Mouse (Mus musculus) thymus, postnatal 10 days (tissue): ENCODE data around the gene Chst5.
A peak's percentile ranks its signal among the peaks of the same experiment; 100 is the strongest.

Experiments used
- DNase-seq, 2 experiments: peaks; one replicate each; pipeline ENCODE4 v3.0.0; 2021; ENCODE audit warnings: low spot score in 2 of 2

Chst5 gene

DNA sequence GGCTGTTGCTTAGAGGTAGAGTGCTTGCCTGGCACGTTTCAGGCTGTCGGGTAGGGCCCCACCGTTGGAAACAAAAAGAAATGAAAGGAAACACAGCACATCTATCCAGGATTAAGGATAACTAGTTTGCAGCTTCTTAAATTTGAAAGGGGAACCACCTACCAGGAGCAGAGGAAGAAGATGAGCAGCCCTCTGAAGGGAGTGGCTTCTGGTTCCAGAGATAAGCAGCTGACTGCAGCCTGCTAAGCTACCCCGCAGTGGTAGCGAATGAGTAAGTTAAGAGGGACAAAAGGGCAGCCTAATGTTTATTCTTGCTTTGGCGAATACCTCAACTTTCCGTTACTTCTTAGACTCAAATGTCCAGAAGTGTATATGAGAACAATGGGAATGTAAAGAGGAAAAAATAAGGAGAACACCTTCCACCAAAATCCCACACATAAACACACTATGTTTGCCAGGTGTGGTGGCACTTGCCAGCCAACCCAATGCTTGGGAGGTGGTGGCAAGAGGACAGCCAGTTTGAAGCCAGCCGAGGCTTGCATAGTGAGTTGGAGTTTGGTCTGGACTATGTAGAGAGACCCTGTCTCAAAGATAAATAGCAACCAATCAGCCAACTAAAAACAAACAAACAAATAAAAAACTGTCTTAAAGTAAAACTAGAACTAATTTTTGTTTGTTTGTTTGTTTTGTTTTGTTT is 19.5 kb upstream of the Chst5 start:
- no peak for DNase-seq

DNA sequence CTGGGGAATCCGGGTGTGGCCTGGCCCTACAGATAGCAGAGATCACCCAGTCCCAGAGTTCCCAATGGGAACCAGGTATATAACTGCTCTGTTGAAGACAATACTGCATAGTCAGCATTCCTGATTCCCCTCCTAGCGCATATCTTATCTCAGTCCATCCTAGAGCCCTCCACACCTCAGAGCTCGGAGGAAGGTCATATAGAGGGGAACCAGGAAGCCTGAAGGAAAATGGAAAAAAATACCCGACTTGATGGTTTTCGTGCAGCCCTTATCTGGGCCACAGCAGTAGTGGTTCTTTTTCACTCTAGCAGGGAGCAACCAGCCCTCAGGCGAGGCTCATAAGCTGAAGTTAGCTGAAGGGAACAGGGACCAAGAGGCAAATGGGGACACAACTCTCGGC is 14.7 kb upstream of the Chst5 start:
- no peak for DNase-seq

DNA sequence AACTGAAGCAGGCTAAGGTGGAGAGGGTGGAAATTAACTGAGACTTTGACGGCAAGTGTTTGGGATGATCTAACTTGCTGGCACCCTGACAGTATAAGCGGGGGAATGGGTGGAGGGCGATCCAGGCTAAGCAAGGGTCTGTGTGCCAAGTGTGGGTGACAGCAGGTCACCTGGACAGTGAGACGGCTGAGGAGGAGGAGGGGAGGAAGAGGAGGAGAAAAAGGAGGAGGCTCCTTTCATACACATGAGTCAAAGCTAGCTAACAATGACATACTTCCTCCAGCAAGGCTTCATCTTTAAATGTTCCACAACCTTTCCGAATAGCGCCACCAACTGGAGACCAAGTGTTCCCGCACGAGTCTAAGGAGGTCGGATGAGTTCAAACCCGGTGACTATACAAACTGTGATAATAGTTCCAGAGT is 13.1 kb upstream of the Chst5 start:
- DNase-seq, result peak in 1 of 2 experiments; percentile 60

GRCm38 (mm10) chr8:111920971-111921370 is 10.7 kb upstream of the Chst5 start:
- no peak for DNase-seq

DNA sequence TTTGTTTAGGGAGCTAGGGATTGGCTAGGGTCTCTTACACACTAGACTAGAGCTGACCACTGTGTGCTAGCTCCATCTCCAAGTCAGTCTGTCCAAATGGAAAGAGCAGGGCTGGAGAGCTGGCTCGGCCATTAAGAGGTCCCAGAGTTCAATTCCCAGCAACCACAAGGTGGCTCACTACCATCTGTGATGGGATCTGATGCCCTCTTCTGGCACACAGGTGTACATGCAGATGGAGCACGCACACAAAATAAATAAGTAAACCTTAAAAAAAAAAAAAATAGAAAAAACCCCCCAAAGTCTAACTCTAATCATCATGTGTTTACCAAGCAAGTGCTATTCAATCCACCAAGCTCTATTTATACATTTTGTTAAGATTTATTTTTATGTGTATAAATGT is 9.4 kb upstream of the Chst5 start:
- DNase-seq, result no peak

GRCm38 (mm10) chr8:111912860-111913432 is 2.7 kb upstream of the Chst5 start:
- no peak for DNase-seq

DNA sequence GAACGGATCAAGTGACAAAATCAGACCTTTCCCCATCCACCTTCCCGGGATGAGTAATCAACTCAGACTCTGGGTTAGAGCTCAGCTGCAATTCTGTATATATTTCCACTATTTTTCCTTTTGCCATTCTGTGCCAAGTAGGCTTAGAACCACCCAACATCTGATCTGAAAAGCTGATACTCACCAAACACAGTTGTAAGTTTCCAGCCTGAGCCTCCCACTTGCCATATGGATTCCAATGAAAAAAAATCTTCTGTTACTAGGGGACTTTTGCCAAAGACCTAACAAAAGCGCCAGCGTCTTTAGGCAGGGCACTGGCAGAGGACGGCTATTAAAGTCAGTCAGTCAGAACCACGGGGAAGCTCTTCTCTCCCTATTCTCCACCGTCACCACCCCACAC is 1.3 kb upstream of the Chst5 start:
- no peak for DNase-seq

DNA sequence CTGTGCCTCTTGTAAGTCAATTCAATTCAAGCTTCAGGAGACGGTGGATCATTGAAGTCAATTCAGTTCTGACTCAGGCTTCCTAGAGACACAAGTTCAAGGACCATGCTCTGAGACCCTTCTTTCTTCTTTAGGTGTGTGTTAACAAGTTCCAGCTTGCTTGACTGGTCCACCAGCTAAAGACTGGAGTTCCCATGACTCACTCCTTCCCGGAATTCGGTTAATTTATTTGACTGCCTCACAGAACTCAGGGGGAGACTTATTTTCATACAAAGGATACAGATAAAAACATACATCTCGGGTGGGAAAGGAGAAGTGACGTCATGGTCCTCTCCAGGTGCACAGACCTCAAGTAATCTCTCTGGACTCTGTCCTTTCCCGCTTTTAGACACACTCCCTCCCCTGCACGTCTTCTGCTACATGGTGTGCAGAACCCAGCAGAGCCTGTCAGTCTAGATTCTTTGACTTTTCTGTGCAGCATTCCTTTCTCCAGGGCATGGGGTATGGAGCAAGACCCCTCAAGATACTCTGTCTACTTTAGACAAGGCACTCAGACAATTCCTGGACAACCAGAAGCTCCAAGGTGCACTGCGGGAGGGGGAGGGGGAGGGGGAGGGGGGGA is 4.6 kb downstream of the Chst5 start:
- no peak for DNase-seq

DNA sequence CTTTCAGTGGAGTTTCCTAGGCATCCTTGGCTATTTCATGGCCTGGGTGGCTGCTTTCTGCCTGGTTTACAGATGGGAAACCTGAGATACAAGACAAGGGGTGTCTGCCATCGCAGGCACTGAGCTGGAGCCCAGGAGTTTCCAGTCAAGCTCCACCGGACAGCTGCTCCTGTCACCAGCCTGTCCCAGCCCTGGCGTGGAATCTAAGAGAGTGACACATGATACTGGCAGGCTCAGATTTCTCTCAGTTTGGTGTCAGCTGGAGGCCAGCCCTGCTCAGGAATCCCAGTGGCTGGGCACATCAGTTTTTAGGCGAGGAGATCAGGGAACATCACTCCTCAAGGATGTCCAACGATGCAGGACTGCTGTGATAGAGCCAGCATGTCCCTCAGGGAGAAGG is 8.2 kb downstream of the Chst5 start:
- DNase-seq, result no peak

GRCm38 (mm10) chr8:111898586-111898985 is 11.7 kb downstream of the Chst5 start:
- no peak for DNase-seq

- DNase-seq, result no peak
These were observed 15.3 kb downstream of the Chst5 start for GRCm38 (mm10) chr8:111894955-111895354.

DNA sequence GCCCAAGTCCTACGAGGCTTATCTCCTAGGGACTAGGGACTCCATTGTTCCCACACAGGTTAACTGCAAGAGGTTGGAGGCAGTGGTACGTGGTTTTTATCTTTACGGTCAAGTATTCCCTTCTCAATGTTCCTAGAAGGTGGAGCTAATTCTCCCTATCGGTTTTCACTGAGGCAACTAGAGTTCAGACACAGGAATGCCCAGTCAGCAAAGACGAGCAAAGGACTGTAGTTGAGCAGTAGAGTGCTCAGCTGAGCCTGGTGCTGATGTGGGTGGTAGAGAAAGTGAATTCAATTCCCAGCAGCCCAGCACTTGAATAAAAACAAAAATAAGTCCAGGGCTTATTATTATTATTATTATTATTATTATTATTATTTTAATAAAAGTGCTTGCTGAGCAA is 17.6 kb downstream of the Chst5 start:
- DNase-seq, result no peak

- DNase-seq, result no peak
These were observed 18.3 kb downstream of the Chst5 start for GRCm38 (mm10) chr8:111891983-111892382.

DNA sequence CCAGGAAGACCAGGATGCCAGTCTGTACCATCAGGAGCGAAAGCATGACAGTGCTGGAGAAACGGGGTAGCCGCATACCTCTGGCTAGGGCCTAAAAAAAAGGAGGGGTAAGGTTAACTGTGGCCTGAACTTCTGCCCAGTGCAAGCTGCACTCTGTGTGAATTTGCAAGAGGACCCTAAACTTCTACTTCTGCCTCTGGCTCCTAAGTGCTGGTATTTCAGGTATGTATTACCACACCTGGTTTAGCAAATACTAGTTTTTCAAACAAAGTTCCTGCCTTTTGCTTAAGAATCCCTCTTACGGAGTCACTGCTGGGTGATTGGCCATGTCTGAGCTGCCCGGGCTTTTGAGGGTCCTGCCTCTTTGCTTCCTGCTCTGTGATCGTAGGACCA is 19.3 kb downstream of the Chst5 start:
- DNase-seq, result no peak

GRCm38 (mm10) chr8:111889931-111890910 is 20.0 kb downstream of the Chst5 start:
- no peak for DNase-seq

DNA sequence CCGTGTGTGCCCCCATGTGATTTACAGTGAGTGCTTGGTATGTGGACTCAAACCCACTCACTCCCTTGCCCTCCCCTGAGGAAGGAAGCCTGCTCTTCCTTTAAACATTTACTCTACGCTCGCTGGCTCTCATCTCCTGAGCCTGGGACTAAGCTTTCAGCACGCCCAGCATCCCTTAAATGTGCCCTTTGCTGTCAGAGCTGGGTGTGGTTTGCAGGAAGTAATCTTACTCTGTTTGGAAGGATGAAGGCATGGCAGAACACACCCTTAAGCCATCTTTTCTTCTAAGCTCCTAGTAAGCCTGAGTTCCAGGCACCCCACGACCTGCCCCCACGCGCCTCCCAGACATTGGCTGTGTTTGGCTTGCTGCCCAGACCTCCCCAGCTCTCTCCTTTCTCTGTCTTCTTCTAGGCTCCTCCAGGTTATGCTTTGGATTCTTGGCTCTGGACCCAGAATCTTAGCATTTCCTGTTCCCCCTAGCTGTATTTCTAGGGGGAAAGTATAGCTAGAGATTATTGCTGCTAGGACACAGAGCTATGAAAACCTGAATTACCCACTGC is 22.1 kb downstream of the Chst5 start:
- DNase-seq, result no peak

DNA sequence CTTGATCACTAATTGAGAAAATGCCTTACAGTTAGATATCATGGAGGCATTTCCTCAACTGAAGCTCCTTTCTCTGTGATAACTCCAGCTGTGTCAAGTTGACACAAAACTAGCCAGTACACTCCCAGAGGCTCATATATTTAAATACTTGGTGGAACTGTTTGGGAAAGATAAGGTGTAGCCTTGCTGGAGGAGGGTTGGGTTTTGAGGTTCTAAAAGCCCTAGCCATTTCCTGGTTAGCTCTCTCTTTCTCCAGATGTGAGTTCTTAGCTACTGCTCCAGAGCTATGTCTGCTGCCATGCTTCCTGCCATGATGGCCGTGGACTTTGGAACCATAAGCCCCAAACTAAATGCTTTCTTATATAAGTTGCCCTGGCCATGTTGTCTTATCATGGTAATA is 22.8 kb downstream of the Chst5 start:
- DNase-seq, result no peak

DNA sequence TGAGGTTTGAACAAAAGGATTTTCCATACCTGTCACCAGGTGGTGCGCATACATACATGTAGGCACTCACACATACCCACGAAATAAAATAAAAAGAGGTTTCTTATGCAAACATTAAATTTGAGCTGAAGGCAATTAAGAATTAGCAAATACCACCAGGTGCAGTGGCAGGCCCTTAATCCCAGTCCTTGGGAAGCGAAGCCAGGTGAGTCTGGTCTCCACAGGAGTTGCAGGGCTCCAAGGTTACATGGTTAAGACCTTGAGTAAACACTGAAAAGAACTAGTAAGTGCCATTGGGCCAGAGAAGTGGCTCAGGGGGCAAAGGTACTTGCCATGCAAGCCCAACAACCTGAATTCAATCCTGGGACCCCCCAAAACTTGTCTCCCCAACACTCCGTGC is 26.6 kb downstream of the Chst5 start:
- no peak for DNase-seq

- DNase-seq, result peak in 1 of 2 experiments; percentile 49
These were observed 28.7 kb downstream of the Chst5 start for GRCm38 (mm10) chr8:111881591-111881990.

GRCm38 (mm10) chr8:111877711-111878110 is 32.5 kb downstream of the Chst5 start:
- no peak for DNase-seq

GRCm38 (mm10) chr8:111876355-111876948 is 33.8 kb downstream of the Chst5 start, which contains the start of gene Tmem170:
Gene Tmem170, minus strand, starts transcription at chr8:111876750.
- DNase-seq, result peak; percentile 93 to 98
